Mouse (Mus musculus): ENCODE results near the gene Nipa1.

DNA sequence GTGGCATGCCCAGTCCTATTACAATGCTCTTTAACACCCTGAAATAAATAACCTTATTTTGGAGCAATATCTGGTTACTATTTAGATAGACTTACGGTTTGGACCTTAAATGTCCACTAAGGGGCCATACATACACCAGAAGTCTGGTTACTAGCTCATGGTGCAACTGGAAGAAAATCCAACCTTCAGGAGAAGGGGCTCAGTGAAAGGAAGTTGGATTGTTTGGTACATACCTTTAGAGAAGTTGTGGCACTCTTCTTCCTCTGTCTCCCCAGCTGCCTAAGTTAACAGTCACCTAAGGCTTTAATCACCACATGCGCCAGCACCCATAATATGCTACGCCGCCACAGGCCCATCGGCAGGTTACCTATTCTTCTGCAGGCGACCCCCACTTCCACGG is 3.9 kb downstream of the Nipa1 start:
- TF ChIP-seq CTCF (IDR thresholded peaks at IDR 0.05; ENCODE audit: borderline replicate concordance, insufficient read depth, low read length) (no peak), POLR2A (IDR thresholded peaks at IDR 0.05; ENCODE audit: low read depth, low read length) (no peak)

Measured in embryonic fibroblast, embryonic 13.5 days (primary cell).